In the genomic region with DNA sequence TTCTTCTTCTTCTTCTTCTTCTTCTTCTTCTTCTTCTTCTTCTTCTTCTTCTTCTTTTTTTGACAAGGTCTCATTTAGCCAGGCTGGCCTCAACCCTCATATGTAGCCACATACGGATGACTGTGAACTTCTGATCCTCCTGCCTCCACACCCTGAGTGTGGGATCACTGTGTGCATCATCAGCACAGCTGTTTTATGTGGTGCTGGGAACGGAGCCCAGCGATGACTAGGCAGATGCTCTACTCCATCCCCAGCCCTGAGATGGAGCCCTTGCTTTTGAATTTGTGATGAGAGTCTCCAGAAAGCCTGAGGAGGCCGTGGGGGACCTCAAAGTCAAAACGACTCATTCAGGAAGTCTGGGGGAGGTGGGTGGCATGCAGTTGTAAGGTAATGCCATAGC, we compare ENCODE assay signal across 22 mouse cellular contexts.
DNase-seq lines count a peak whose midpoint lies in the region; TF ChIP-seq lines count a peak whose summit lies in the region.
"Had no signal": no experiment of that assay in that cellular context is flagged by ENCODE, and none has a peak within 500 bp of the region (broad histone marks: within the 10 kb centered on the region; RNA-seq: fewer than 3 reads in every experiment).

No protein-coding gene starts in this region.

- H3K79me3 ChIP-seq in C2C12 (ENCODE audit: low read depth), result no peaks in the 10 kb centered on the region

- DNase-seq in 3T3-L1 (ENCODE audit: low read depth, low spot score), result peak; percentile 57
- peak; percentile 19 for DNase-seq in NIH3T3 (ENCODE audit: low read depth)
- DNase-seq in thymus, postnatal 4 days, result no peak
- no peak for DNase-seq in embryo, embryonic 10 days (ENCODE audit: low spot score)
- DNase-seq in right cerebral cortex, postnatal 25 days, result no peak
- DNase-seq in heart, adult 9 months (ENCODE audit: low spot score in 2 of 2), result no peak
- DNase-seq: adrenal gland, adult 2 months; adrenal gland, adult 8-10 months; adrenal gland, postnatal 10 days; adrenal gland, postnatal 14 days; adrenal gland, postnatal 25 days; adrenal gland, postnatal 36 days; B cell, adult 2 months; cerebellum, adult 11 months; cerebellum, adult 11-12 months; cerebellum, adult 18-20 months; cerebellum, adult 2 months; cerebellum, adult 8-10 months had no signal

- TF ChIP-seq CTCF in C2C12 (IDR thresholded peaks at IDR 0.05; ENCODE audit: control insufficient read depth, insufficient read depth, insufficient read length), result no peak

- no peaks in the 10 kb centered on the region for H3K27me3 ChIP-seq in C2C12 (ENCODE audit: control insufficient read depth, insufficient read depth, insufficient read length)
- no peaks in the 10 kb centered on the region for H3K27me3 ChIP-seq in myocyte (ENCODE audit: control insufficient read depth, insufficient read depth, insufficient read length)
- H3K27me3 ChIP-seq: Patski had no signal

- TF ChIP-seq POLR2A in myocyte (IDR thresholded peaks at IDR 0.05; ENCODE audit: insufficient read length, low read depth), result no peak

- H3ac ChIP-seq in C2C12 (ENCODE audit: control insufficient read depth, insufficient read length, low read depth), result no peak overlapping the region
- no peak overlapping the region for H3ac ChIP-seq in myocyte (ENCODE audit: control insufficient read depth, insufficient read length)

- H3K4me2 ChIP-seq in myocyte (ENCODE audit: low read depth), result no peak overlapping the region

- H3K36me3 ChIP-seq in C2C12 (ENCODE audit: control insufficient read depth, insufficient read depth) (no peaks in the 10 kb centered on the region), myocyte (ENCODE audit: control insufficient read depth, insufficient read depth) (no peaks in the 10 kb centered on the region)
- H3K36me3 ChIP-seq: G1E had no signal

- H3K79me2 ChIP-seq in C2C12 (ENCODE audit: control insufficient read depth, insufficient read depth) (no peaks in the 10 kb centered on the region), myocyte (ENCODE audit: control insufficient read depth, insufficient read depth) (no peaks in the 10 kb centered on the region)

- H3K4me3 ChIP-seq in C2C12 (ENCODE audit: insufficient read depth, poor library complexity, severe bottlenecking) (no peak overlapping the region), myocyte (no peak overlapping the region)

TF ChIP-seq in C2C12, 6 proteins besides CTCF, POLR2A, EP300 and RAD21:
- TF ChIP-seq MAX (IDR thresholded peaks at IDR 0.05) (peak; percentile 27), FOSL1 (IDR thresholded peaks at IDR 0.05; ENCODE audit: insufficient read depth, low read length, poor library complexity, severe bottlenecking) (no peak), MYOD1 (IDR thresholded peaks at IDR 0.05; ENCODE audit: control insufficient read depth, insufficient read length, low read depth) (peak; percentile 84)

TF ChIP-seq in myocyte, 11 proteins besides CTCF, POLR2A, EP300 and RAD21:
- TF ChIP-seq MAX (IDR thresholded peaks at IDR 0.05; ENCODE audit: low read depth) (no peak), REST (IDR thresholded peaks at IDR 0.05; ENCODE audit: insufficient read depth, insufficient read length) (no peak), MYOG (IDR thresholded peaks at IDR 0.05; ENCODE audit: control insufficient read depth in 1 of 3, insufficient read depth in 1 of 3, insufficient read length in 2 of 3, low read depth in 2 of 3) (peak in 1 of 3 experiments; percentile 20), TCF12 (IDR thresholded peaks at IDR 0.05; ENCODE audit: insufficient read depth, poor library complexity, severe bottlenecking) (no peak), TCF3 (IDR thresholded peaks at IDR 0.05; ENCODE audit: insufficient read length, low read depth) (peak; percentile 10), MYOD1 (IDR thresholded peaks at IDR 0.05; ENCODE audit: control insufficient read depth in 1 of 3, insufficient read length in 2 of 3, low read depth in 2 of 3) (peak in 2 of 3 experiments; percentile 69 to 87), CEBPB (IDR thresholded peaks at IDR 0.05; ENCODE audit: insufficient read depth, poor library complexity, severe bottlenecking) (no peak), POLR2AphosphoS2 (IDR thresholded peaks at IDR 0.05; ENCODE audit: insufficient read length, low read depth) (no peak)

Comparison
In these comparisons a context has a peak if more than half of its experiments do, and no peak if none do; other contexts are left out.
1. DNase-seq: peak in 3T3-L1 (single experiment) and NIH3T3 (single experiment); none in thymus, postnatal 4 days (single experiment), embryo, embryonic 10 days (single experiment), right cerebral cortex, postnatal 25 days (single experiment) and heart, adult 9 months (0 of 2).